Mouse (Mus musculus) heart, postnatal 0 days (tissue): ENCODE measurements at regions not wholly inside any gene's neighbourhood (a gene's known extent, or its start where the extent isn't known, plus 50 kb on each side); places are given as distances from the start of the nearest gene placed in this dataset.

Source experiments
- CTCF ChIP-seq: IDR thresholded peaks from 2 replicates; pipeline ENCODE4 v1.5.1; 2016; ENCODE audit warnings: antibody characterized with exemption, control low read depth, low read depth
- EP300 ChIP-seq: IDR thresholded peaks from 2 replicates; pipeline ENCODE4 v1.6.1; 2016; ENCODE audit warnings: antibody characterized with exemption, low read depth

- no peak for TF ChIP-seq CTCF
- TF ChIP-seq EP300, result no peak
These were observed 359.3 kb downstream of the Cenpc1 start for GRCm38 (mm10) chr5:85706084-85706483.
